Mouse (Mus musculus) retina, postnatal 7 days (tissue): ENCODE results near the gene Dnajc14.

Experiments
- DNase-seq: peaks from one replicate; pipeline ENCODE4 v3.0.0-alpha.2; 2012; ENCODE audit warnings: low read depth, low spot score

Gene Dnajc14

GRCm38 (mm10) chr10:128803771-128804270, at the start of gene Dnajc14:
TSS of gene Dnajc14 (plus strand) at chr10:128804062.
- DNase-seq, result peak; percentile 43

- no peak for DNase-seq
Observed at GRCm38 (mm10) chr10:128772895-128773294, 31.0 kb upstream of the Dnajc14 start.

GRCm38 (mm10) chr10:128773685-128774084, 30.2 kb upstream of the Dnajc14 start:
- no peak for DNase-seq

- no peak for DNase-seq
Observed at GRCm38 (mm10) chr10:128778441-128778840, 25.4 kb upstream of the Dnajc14 start.

- DNase-seq, result no peak
Observed at GRCm38 (mm10) chr10:128779011-128779795, 24.7 kb upstream of the Dnajc14 start.

GRCm38 (mm10) chr10:128780200-128780599, 23.7 kb upstream of the Dnajc14 start:
- no peak for DNase-seq

- DNase-seq, result no peak
Observed at GRCm38 (mm10) chr10:128790398-128791124, 13.3 kb upstream of the Dnajc14 start, which contains the start of gene Mmp19. TSS of gene Mmp19 (plus strand) at chr10:128790910.

- DNase-seq, result no peak
Observed at GRCm38 (mm10) chr10:128792041-128792440, 11.8 kb upstream of the Dnajc14 start.

- no peak for DNase-seq
Observed at GRCm38 (mm10) chr10:128793258-128793657, 10.6 kb upstream of the Dnajc14 start.

- DNase-seq, result no peak
Observed at GRCm38 (mm10) chr10:128794391-128794790, 9.5 kb upstream of the Dnajc14 start.

- no peak for DNase-seq
Observed at GRCm38 (mm10) chr10:128795581-128795980, 8.3 kb upstream of the Dnajc14 start.

GRCm38 (mm10) chr10:128798676-128799075, 5.2 kb upstream of the Dnajc14 start:
- no peak for DNase-seq

GRCm38 (mm10) chr10:128801981-128802495, 1.8 kb upstream of the Dnajc14 start:
- DNase-seq, result no peak

- no peak for DNase-seq
Observed at GRCm38 (mm10) chr10:128802956-128803355, 906 bp upstream of the Dnajc14 start.

- no peak for DNase-seq
Observed at GRCm38 (mm10) chr10:128803361-128803760, 501 bp upstream of the Dnajc14 start.

- DNase-seq, result peak; percentile 37
Observed at GRCm38 (mm10) chr10:128804271-128805091, 619 bp downstream of the Dnajc14 start, which contains the start of gene Tmem198b. TSS of gene Tmem198b (minus strand) at chr10:128804370.

- DNase-seq, result peak; percentile 98
Observed at GRCm38 (mm10) chr10:128805092-128806000, 1.5 kb downstream of the Dnajc14 start.

- no peak for DNase-seq
Observed at GRCm38 (mm10) chr10:128806086-128806485, 2.2 kb downstream of the Dnajc14 start.

GRCm38 (mm10) chr10:128807018-128807417, 3.2 kb downstream of the Dnajc14 start:
- no peak for DNase-seq

- no peak for DNase-seq
Observed at GRCm38 (mm10) chr10:128817033-128817432, 13.2 kb downstream of the Dnajc14 start, which contains the start of gene Sarnp. TSS of gene Sarnp (plus strand) at chr10:128817333.
